Mouse (Mus musculus): ENCODE data around the gene Akap8l.

GRCm38 (mm10) chr17:32283771-32284221 is 66.6 kb downstream of the Akap8l start:
- TF ChIP-seq POLR2A (IDR thresholded peaks at IDR 0.05; ENCODE audit: low read depth, low read length): peak; percentile 10
- no peak for TF ChIP-seq CTCF (conservative IDR thresholded peaks at IDR 0.05; ENCODE audit: insufficient read depth, insufficient read length, low read depth, low read length)
